Mouse (Mus musculus) CH12.LX (cell line): ENCODE results near the gene Pnmal2. TPM values are rescaled to one million over a fixed set of nuclear protein-coding genes. Genes with fewer than 3 reads are reported as not detected.
A peak's percentile ranks its signal among the peaks of the same experiment; 100 is the strongest.

Experiments
- DNase-seq: peaks from one replicate; pipeline ENCODE4 v3.0.0-alpha.2; 2013; ENCODE audit errors: extremely low read depth
- H3K27ac ChIP-seq: 2 replicates; pipeline ENCODE4 v1.5.1; 2012; ENCODE audit warnings: low read depth, mild to moderate bottlenecking, control low read depth, moderate library complexity; ENCODE audit not compliant: insufficient read depth
- H3K27me3 ChIP-seq: replicated peaks from 2 replicates; pipeline ENCODE3; 2012; ENCODE audit warnings: inconsistent platforms
- H3K36me3 ChIP-seq, 2 experiments: replicated peaks in 1 of 2; 2 replicates each; pipeline versions ENCODE3 to v1.6.1; 2012; ENCODE audit warnings: inconsistent platforms in 1 of 2, low read length in 1 of 2, mild to moderate bottlenecking in 1 of 2, mixed read lengths in 1 of 2, moderate library complexity in 1 of 2; ENCODE audit not compliant: control insufficient read depth in 1 of 2, insufficient read depth in 1 of 2
- H3K4me1 ChIP-seq, 2 experiments: 2 replicates each; pipeline ENCODE4 v1.6.1; 2012; ENCODE audit warnings: inconsistent platforms in 1 of 2, moderate library complexity in 1 of 2; ENCODE audit not compliant: insufficient read depth in 2 of 2, control insufficient read depth in 1 of 2
- H3K4me2 ChIP-seq: 2 replicates; pipeline ENCODE4 v1.6.1; 2012; ENCODE audit warnings: low read depth, mild to moderate bottlenecking, control low read depth; ENCODE audit not compliant: poor library complexity, insufficient read depth, severe bottlenecking
- H3K4me3 ChIP-seq, 3 experiments: fragments of 150-350 bp in 1 of 3; sonication (generic) in 1 of 3; replicated peaks in 1 of 3; 2 replicates each; pipeline versions ENCODE3 to v1.5.1; 2011 to 2012; ENCODE audit warnings: low read depth in 2 of 3, low read length in 2 of 3, mild to moderate bottlenecking in 2 of 3, moderate library complexity in 2 of 3, control low read depth in 1 of 3, improper control_type of control experiment in 1 of 3, inconsistent platforms in 1 of 3, mixed read lengths in 1 of 3; ENCODE audit not compliant: poor library complexity in 1 of 3
- H3K79me2 ChIP-seq: replicated peaks from 2 replicates; pipeline ENCODE4 v1.6.1; 2012; ENCODE audit warnings: mild to moderate bottlenecking, moderate library complexity; ENCODE audit not compliant: control insufficient read depth, poor library complexity, insufficient read depth, severe bottlenecking; ENCODE audit errors: extremely low read depth
- H3K9ac ChIP-seq: 2 replicates; pipeline ENCODE4 v1.6.1; 2012; ENCODE audit warnings: low read depth, mild to moderate bottlenecking, control low read depth, moderate library complexity; ENCODE audit not compliant: insufficient read depth
- H3K9me3 ChIP-seq: replicated peaks from 2 replicates; pipeline ENCODE3; 2012; ENCODE audit warnings: low read length, inconsistent platforms, mixed read lengths
- BHLHE40 ChIP-seq: IDR thresholded peaks from 2 replicates; pipeline ENCODE4 v1.6.1; 2011; ENCODE audit warnings: mild to moderate bottlenecking, low read depth, low read length, improper control_type of control experiment
- CHD1 ChIP-seq: IDR thresholded peaks from 2 replicates; pipeline ENCODE4 v1.6.1; 2012; ENCODE audit warnings: low read depth, low read length, improper control_type of control experiment, inconsistent platforms
- CHD2 ChIP-seq: IDR thresholded peaks from 2 replicates; pipeline ENCODE4 v1.6.1; 2011; ENCODE audit warnings: low read length, improper control_type of control experiment
- CTCF ChIP-seq, 2 experiments: IDR thresholded peaks in 1 of 2; conservative IDR thresholded peaks in 1 of 2; 2 replicates each; pipeline ENCODE4 v1.5.1; 2011 to 2012; ENCODE audit warnings: low read depth in 2 of 2, low read length in 2 of 2, improper control_type of control experiment in 1 of 2, inconsistent platforms in 1 of 2, mild to moderate bottlenecking in 1 of 2, moderate library complexity in 1 of 2
- E2F4 ChIP-seq: IDR thresholded peaks from 2 replicates; pipeline ENCODE4 v1.6.1; 2011; ENCODE audit warnings: low read depth, low read length, improper control_type of control experiment; ENCODE audit not compliant: insufficient replicate concordance
- EP300 ChIP-seq: IDR thresholded peaks from 2 replicates; pipeline ENCODE4 v1.6.1; 2011; ENCODE audit warnings: low read length, improper control_type of control experiment
- ETS1 ChIP-seq: conservative IDR thresholded peaks from 2 replicates; pipeline ENCODE4 v1.6.1; 2012; ENCODE audit warnings: low read depth, mild to moderate bottlenecking, inconsistent platforms, low read length, improper control_type of control experiment, moderate library complexity
- HCFC1 ChIP-seq: IDR thresholded peaks from 2 replicates; pipeline ENCODE4 v1.6.1; 2012; ENCODE audit warnings: low read depth, mild to moderate bottlenecking, inconsistent platforms, low read length, improper control_type of control experiment
- JUND ChIP-seq: conservative IDR thresholded peaks from 2 replicates; pipeline ENCODE4 v1.6.1; 2011; ENCODE audit warnings: low read depth, low read length, improper control_type of control experiment
- KAT2A ChIP-seq: IDR thresholded peaks from 2 replicates; pipeline ENCODE4 v1.6.1; 2012; ENCODE audit warnings: low read length, improper control_type of control experiment, inconsistent platforms; ENCODE audit not compliant: insufficient replicate concordance
- MAFK ChIP-seq: IDR thresholded peaks from 2 replicates; pipeline ENCODE4 v1.6.1; 2011; ENCODE audit warnings: low read length, improper control_type of control experiment; ENCODE audit not compliant: insufficient replicate concordance
- MAX ChIP-seq: IDR thresholded peaks from 2 replicates; pipeline ENCODE4 v1.6.1; 2011; ENCODE audit warnings: low read length, improper control_type of control experiment
- MEF2A ChIP-seq: IDR thresholded peaks from 2 replicates; pipeline ENCODE4 v1.6.1; 2014; ENCODE audit warnings: low read depth, mild to moderate bottlenecking, inconsistent platforms, low read length, improper control_type of control experiment, borderline replicate concordance
- NELFE ChIP-seq: IDR thresholded peaks from 2 replicates; pipeline ENCODE4 v1.6.1; 2011; ENCODE audit warnings: low read depth, low read length, improper control_type of control experiment
- NRF1 ChIP-seq: IDR thresholded peaks from 2 replicates; pipeline ENCODE4 v1.6.1; 2014; ENCODE audit warnings: low read depth, mild to moderate bottlenecking, inconsistent platforms, low read length, improper control_type of control experiment, moderate library complexity
- POLR2A ChIP-seq: IDR thresholded peaks from 2 replicates; pipeline ENCODE4 v1.6.1; 2011; ENCODE audit warnings: low read depth, mild to moderate bottlenecking, improper control_type of control experiment, low read length
- RAD21 ChIP-seq: IDR thresholded peaks from 2 replicates; pipeline ENCODE4 v1.6.1; 2011; ENCODE audit warnings: low read depth, mild to moderate bottlenecking, low read length, improper control_type of control experiment, moderate library complexity
- SIN3A ChIP-seq: IDR thresholded peaks from 2 replicates; pipeline ENCODE4 v1.6.1; 2012; ENCODE audit warnings: low read length, improper control_type of control experiment, inconsistent platforms
- SMC3 ChIP-seq: IDR thresholded peaks from 2 replicates; pipeline ENCODE4 v1.6.1; 2011; ENCODE audit warnings: low read depth, low read length, improper control_type of control experiment
- TBP ChIP-seq: conservative IDR thresholded peaks from 2 replicates; pipeline ENCODE4 v1.6.1; 2011; ENCODE audit warnings: low read depth, low read length, improper control_type of control experiment
- USF1 ChIP-seq: IDR thresholded peaks from 2 replicates; pipeline ENCODE4 v1.6.1; 2014; ENCODE audit warnings: low read depth, mild to moderate bottlenecking, inconsistent platforms, low read length, improper control_type of control experiment
- ZMIZ1 ChIP-seq: IDR thresholded peaks from 2 replicates; pipeline ENCODE4 v1.6.1; 2012; ENCODE audit warnings: low read depth, mild to moderate bottlenecking, inconsistent platforms, low read length, improper control_type of control experiment
- dilution Hi-C: fragments of 300-500 bp; cut with MboI; formaldehyde crosslinking; loops from 2 replicates; pipeline ENCODE4 v1.14.3; 2020; ENCODE audit warnings: low sequenced_read_pairs; ENCODE audit not compliant: extremely low pct_unique_long_range_greater_than_20kb, extremely low pct_ligation_motif_present
- in situ Hi-C: fragments of 300-500 bp; cut with MboI; formaldehyde crosslinking; loops from 3 replicates; pipeline ENCODE4 v1.14.3; 2019; ENCODE audit warnings: low sequenced_read_pairs, low pct_ligation_motif_present, low pct_unique_long_range_greater_than_20kb, mixed read lengths
- polyA plus RNA-seq: library from polyadenylated mRNA; unstranded; fragments of >175 nt; gene quantifications from 2 replicates; pipeline ENCODE4 v1.2.1, GENCODE M21; 2012; ENCODE audit warnings: low read depth; ENCODE audit not compliant: insufficient read length
- total RNA-seq, 2 experiments: library from RNA; depleted of rRNA; stranded (reverse); fragments of 300-350 nt in 1 of 2; fragments of >200 nt in 1 of 2; gene quantifications; 2 replicates each; pipeline ENCODE4 v1.2.3; 2012 to 2014

Pnmal2 gene
- total and polyA plus RNA-seq, 3 experiments: 0.09 to 0.38 TPM; not detected in 1

GRCm38 (mm10) chr7:16895000-16895399 is 49.5 kb upstream of the Pnmal2 start (continued):
- TF ChIP-seq MAFK (no peak), JUND (no peak), EP300 (no peak), RAD21 (peak; percentile 56), MAX (no peak), MEF2A (peak; percentile 31; the same call in 1 of the 2 replicates), NRF1 (no peak), CHD1 (no peak), SIN3A (no peak)

DNA sequence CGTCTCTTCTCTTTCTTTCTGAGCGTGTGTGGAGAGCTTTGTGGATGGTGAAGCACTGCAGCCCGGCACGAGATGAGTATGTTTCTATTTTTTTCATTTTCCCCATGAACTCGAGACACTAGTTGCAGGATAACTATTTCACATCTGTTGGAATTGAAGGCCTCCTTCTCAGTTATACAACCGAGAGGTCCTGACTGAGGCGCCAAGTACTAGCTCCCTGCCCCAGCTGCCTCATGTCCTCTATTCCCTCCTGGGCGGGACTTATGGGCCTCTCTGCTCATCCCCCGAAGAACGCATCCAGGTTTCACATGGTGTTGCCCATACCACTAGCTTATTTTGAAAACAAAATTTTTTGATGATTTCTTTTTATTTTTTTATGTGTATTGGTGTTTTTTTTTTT is 49.0 kb upstream of the Pnmal2 start:
- Histone ChIP-seq H3K27ac (no peak overlapping the region), H3K36me3 (no peaks in the 10 kb centered on the region), H3K79me2 (no peaks in the 10 kb centered on the region), H3K9ac (0 out of 2 replicates have a peak overlapping the region, but pooled peaks have one; percentile 2), H3K9me3 (no peaks in the 10 kb centered on the region), H3K4me3 (peak overlapping the region in 2 of 3 experiments; percentile 32 to 51), H3K4me1 (peaks cover 19 to 54% of the 10 kb centered on the region in 2 experiments), H3K27me3 (peaks cover 6% of the 10 kb centered on the region), H3K4me2 (peak overlapping the region; percentile 55)
- no peak for TF ChIP-seq USF1
- TF ChIP-seq CHD2: 0 out of 2 replicates have a peak, but pooled peaks have one; percentile 17
- TF ChIP-seq BHLHE40: 0 out of 2 replicates have a peak, but pooled peaks have one; percentile 6
- no peak for DNase-seq
- in situ Hi-C loops: no loop called here
- dilution Hi-C loops: no loop called here

GRCm38 (mm10) chr7:16900526-16900925 is 44.0 kb upstream of the Pnmal2 start:
- in situ Hi-C loops: no loop called here
- no peak for TF ChIP-seq MEF2A
- TF ChIP-seq CTCF (conservative IDR thresholded peaks at IDR 0.05 in 1 of 2, IDR thresholded peaks at IDR 0.05 in 1 of 2; ENCODE audit: low read depth in 2 of 2, low read length in 2 of 2): no peak
- peak; percentile 31 for TF ChIP-seq BHLHE40
- no peak for TF ChIP-seq CHD2
- 0 out of 2 replicates have a peak, but pooled peaks have one; percentile 32 for TF ChIP-seq TBP
- TF ChIP-seq ETS1: 0 out of 2 replicates have a peak, but pooled peaks have one; percentile 21
- TF ChIP-seq POLR2A: no peak
- TF ChIP-seq USF1: no peak
- no peak for TF ChIP-seq SIN3A
- no peak for TF ChIP-seq HCFC1
- no peak for TF ChIP-seq EP300
- no peak for TF ChIP-seq E2F4
- TF ChIP-seq ZMIZ1: no peak
- TF ChIP-seq KAT2A: no peak
- no peak for TF ChIP-seq NELFE
- TF ChIP-seq SMC3: no peak
- TF ChIP-seq, all 38 proteins: peak for 3

More at GRCm38 (mm10) chr7:16900526-16900925, 44.0 kb upstream of the Pnmal2 start:
- Histone ChIP-seq H3K36me3 (no peaks in the 10 kb centered on the region), H3K9ac (no peak overlapping the region), H3K4me3 (no peak overlapping the region), H3K4me2 (no peak overlapping the region), H3K27me3 (no peaks in the 10 kb centered on the region), H3K9me3 (no peaks in the 10 kb centered on the region), H3K4me1 (peaks cover 37 to 68% of the 10 kb centered on the region in 2 experiments), H3K79me2 (no peaks in the 10 kb centered on the region), H3K27ac (no peak overlapping the region)
- DNase-seq: no peak
- dilution Hi-C loops: no loop called here
